Mouse (Mus musculus) MEL (cell line): ENCODE results near the gene Bptf.

ENCODE experiments used
- CTCF ChIP-seq, 3 experiments: IDR thresholded peaks in 2 of 3; conservative IDR thresholded peaks in 1 of 3; 2 replicates each; pipeline ENCODE4 v1.5.1; 2011 to 2012; ENCODE audit warnings: low read length in 3 of 3, low read depth in 2 of 3, mild to moderate bottlenecking in 2 of 3, improper control_type of control experiment in 1 of 3, inconsistent platforms in 1 of 3, mixed read lengths in 1 of 3, moderate library complexity in 1 of 3; ENCODE audit not compliant: control insufficient read depth in 1 of 3, insufficient read depth in 1 of 3, poor library complexity in 1 of 3, severe bottlenecking in 1 of 3
- ELF1 ChIP-seq: IDR thresholded peaks from 2 replicates; pipeline ENCODE4 v1.6.1; 2014; ENCODE audit warnings: low read depth, mild to moderate bottlenecking, inconsistent platforms, low read length, improper control_type of control experiment, moderate library complexity
- GATA1 ChIP-seq: IDR thresholded peaks from 2 replicates; pipeline ENCODE4 v1.6.1; 2011; ENCODE audit warnings: low read depth, low read length, improper control_type of control experiment
- MAX ChIP-seq: IDR thresholded peaks from 2 replicates; pipeline ENCODE4 v1.6.1; 2011; ENCODE audit warnings: low read length, improper control_type of control experiment
- NRF1 ChIP-seq: IDR thresholded peaks from 2 replicates; pipeline ENCODE4 v1.6.1; 2014; ENCODE audit warnings: low read depth, mild to moderate bottlenecking, inconsistent platforms, low read length, improper control_type of control experiment, moderate library complexity; ENCODE audit not compliant: poor library complexity, insufficient read depth, severe bottlenecking
- USF2 ChIP-seq, 2 experiments: IDR thresholded peaks; 2 replicates each; pipeline ENCODE4 v1.6.1; 2011 to 2012; ENCODE audit warnings: improper control_type of control experiment in 2 of 2, low read length in 2 of 2, borderline replicate concordance in 1 of 2, inconsistent platforms in 1 of 2, low read depth in 1 of 2, mild to moderate bottlenecking in 1 of 2; ENCODE audit not compliant: insufficient read depth in 1 of 2
- ZC3H11A ChIP-seq: IDR thresholded peaks from 2 replicates; pipeline ENCODE4 v1.6.1; 2012; ENCODE audit warnings: low read depth, mild to moderate bottlenecking, inconsistent platforms, low read length, improper control_type of control experiment
- ZMIZ1 ChIP-seq: IDR thresholded peaks from 2 replicates; pipeline ENCODE4 v1.6.1; 2012; ENCODE audit warnings: low read depth, mild to moderate bottlenecking, inconsistent platforms, low read length, improper control_type of control experiment, moderate library complexity
- ZNF384 ChIP-seq: IDR thresholded peaks from 2 replicates; pipeline ENCODE4 v1.6.1; 2012; ENCODE audit warnings: low read depth, mild to moderate bottlenecking, inconsistent platforms, low read length, improper control_type of control experiment

DNA sequence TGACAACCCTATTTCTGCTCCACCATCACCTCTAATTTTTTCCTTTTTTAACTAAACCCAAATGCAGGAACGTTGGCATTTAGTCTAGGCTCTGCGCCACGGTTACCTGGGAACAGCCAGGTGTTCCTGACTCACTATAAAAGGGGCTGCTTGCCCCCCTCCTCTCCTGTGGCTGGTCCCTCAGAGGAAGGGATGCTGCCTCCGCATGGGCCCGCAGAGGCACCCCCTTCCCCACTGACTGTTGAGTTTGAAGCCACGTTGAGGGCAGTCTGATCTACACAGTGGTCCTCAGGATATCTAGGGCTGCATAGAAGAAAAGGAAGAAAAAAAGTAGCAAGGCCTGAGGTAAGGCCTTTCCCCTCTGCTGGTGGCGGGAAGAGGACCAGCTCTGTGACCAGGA, 120.8 kb downstream of the Bptf start:
- TF ChIP-seq NRF1 = no peak
- TF ChIP-seq USF2 (IDR thresholded peaks at IDR 0.05; ENCODE audit: borderline replicate concordance in 1 of 2, insufficient read depth in 1 of 2, low read depth in 1 of 2, low read length in 2 of 2) = no peak
- no peak for TF ChIP-seq ZNF384
- no peak for TF ChIP-seq MAX
- TF ChIP-seq ZMIZ1 = no peak
- no peak for TF ChIP-seq GATA1
- TF ChIP-seq CTCF (IDR thresholded peaks at IDR 0.05 in 2 of 3, conservative IDR thresholded peaks at IDR 0.05 in 1 of 3; ENCODE audit: control insufficient read depth in 1 of 3, insufficient read depth in 1 of 3, low read depth in 2 of 3, low read length in 3 of 3, poor library complexity in 1 of 3, severe bottlenecking in 1 of 3) = no peak
- no peak for TF ChIP-seq ELF1
- TF ChIP-seq ZC3H11A = no peak
